Mouse (Mus musculus) neural tube, embryonic 15.5 days (tissue): ENCODE data around the gene Spn. TPM values are rescaled to one million over a fixed set of nuclear protein-coding genes. Genes with fewer than 3 reads are reported as not detected.
"Not testable (repeated sequence)": the region's sequence is repeated elsewhere in the genome, so short reads cannot be mapped to it uniquely, and the experiment has no call there.

Experiments
- ATAC-seq: fragments of 200-750 bp; cut with Nextera tagmentation; 2 replicates; pipeline ENCODE4 v1.8.0; 2017; ENCODE audit warnings: mild to moderate bottlenecking, moderate TSS enrichment, moderate library complexity; ENCODE audit not compliant: low FRiP score
- H3K27ac ChIP-seq: fragments of 300-500 bp; sonication (generic); replicated peaks from 2 replicates; pipeline ENCODE4 v1.5.1; 2015; ENCODE audit warnings: mild to moderate bottlenecking, inconsistent platforms
- H3K27me3 ChIP-seq: fragments of 300-500 bp; sonication (generic); replicated peaks from 2 replicates; pipeline ENCODE4 v1.6.1; 2015; ENCODE audit warnings: inconsistent platforms
- H3K36me3 ChIP-seq: fragments of 300-500 bp; sonication (generic); 2 replicates; pipeline ENCODE4 v1.6.1; 2015; ENCODE audit warnings: inconsistent platforms
- H3K4me1 ChIP-seq: fragments of 300-500 bp; sonication (generic); 2 replicates; pipeline ENCODE4 v1.6.1; 2015; ENCODE audit warnings: inconsistent platforms
- H3K4me2 ChIP-seq: fragments of 300-500 bp; sonication (generic); 2 replicates; pipeline ENCODE4 v1.6.1; 2015; ENCODE audit warnings: inconsistent platforms, mild to moderate bottlenecking, moderate library complexity
- H3K4me3 ChIP-seq: fragments of 300-500 bp; sonication (generic); replicated peaks from 2 replicates; pipeline ENCODE4 v1.5.1; 2015; ENCODE audit warnings: mild to moderate bottlenecking, inconsistent platforms
- H3K9ac ChIP-seq: fragments of 300-500 bp; sonication (generic); replicated peaks from 2 replicates; pipeline ENCODE4 v1.6.1; 2015; ENCODE audit warnings: mild to moderate bottlenecking, inconsistent platforms
- H3K9me3 ChIP-seq: fragments of 300-500 bp; sonication (generic); replicated peaks from 2 replicates; pipeline ENCODE4 v1.6.1; 2016; ENCODE audit warnings: inconsistent platforms
- WGBS: fragments of 180-500 bp; shearing (Covaris S2); methylation state at CpG from one replicate; pipeline ENCODE4 v1.1.7; 2015; ENCODE audit warnings: mixed read lengths; 5-methylcytosine and 5-hydroxymethylcytosine counted together
- polyA plus RNA-seq: library from polyadenylated mRNA; unstranded; fragments of >200 nt; fragmentation: Nextera tagmentation; extraction: Ambion mirVana; gene quantifications from 2 replicates; pipeline ENCODE4 v1.2.1, GENCODE M21; 2015

Gene Spn
- polyA plus RNA-seq, 1 experiment from 2014 or later: 0.08 TPM

DNA sequence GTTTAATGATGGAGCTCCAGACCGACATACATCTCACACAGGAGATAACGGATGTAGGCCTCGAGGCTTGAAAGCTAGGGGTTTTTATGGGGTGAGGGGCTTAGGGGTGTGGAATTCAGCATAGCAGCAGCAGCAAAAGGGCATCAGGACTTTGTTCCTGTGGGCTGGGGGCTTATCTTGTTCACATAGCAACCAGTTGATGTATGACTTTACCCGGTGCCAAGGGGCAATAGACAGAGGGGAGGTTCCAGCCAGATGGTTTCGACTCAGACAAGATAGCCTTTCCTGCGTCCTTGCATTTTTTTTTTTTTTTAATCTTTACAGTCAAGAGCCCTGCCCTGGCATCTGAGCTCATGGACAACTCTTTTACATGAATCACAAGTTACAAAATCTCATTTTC lies 51.9 kb downstream of the Spn start:
- not testable (repeated sequence) for H3K9me3 ChIP-seq, ATAC-seq, H3K27ac ChIP-seq, H3K36me3 ChIP-seq, H3K4me1 ChIP-seq, H3K9ac ChIP-seq, H3K27me3 ChIP-seq, H3K4me3 ChIP-seq, H3K4me2 ChIP-seq
- 62% methylated on average over 6 of the region's 6 CpGs for WGBS

DNA sequence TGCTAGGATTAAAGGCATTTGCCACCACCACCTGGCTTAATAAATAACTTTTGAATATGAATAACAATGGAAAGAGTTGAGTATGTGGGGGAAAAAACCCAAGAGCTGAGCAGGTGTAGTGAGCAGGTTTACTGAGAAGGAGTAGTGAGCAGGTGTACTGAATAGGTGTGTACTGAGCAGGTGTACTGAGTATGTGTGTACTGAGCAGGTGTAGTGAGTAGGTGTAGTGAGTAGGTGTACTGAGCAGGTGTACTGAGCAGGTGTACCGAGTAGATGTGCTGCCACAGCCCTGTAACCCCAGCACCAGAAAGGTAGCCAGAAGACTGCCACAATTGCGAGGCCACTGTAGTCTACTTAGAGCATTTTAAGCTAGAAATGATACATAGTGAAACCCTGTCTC lies 52.8 kb downstream of the Spn start:
- H3K4me1 ChIP-seq: peaks cover 5% of the 10 kb centered on the region; the same call in 1 of the 2 replicates
- H3K4me3 ChIP-seq: no peak overlapping the region
- H3K27me3 ChIP-seq: no peaks in the 10 kb centered on the region
- no peak overlapping the region for H3K27ac ChIP-seq
- no peak overlapping the region for H3K4me2 ChIP-seq
- H3K9me3 ChIP-seq: no peaks in the 10 kb centered on the region
- no peaks in the 10 kb centered on the region for H3K36me3 ChIP-seq
- 88% methylated on average over 2 of the region's 2 CpGs for WGBS
- no peak for ATAC-seq
- H3K9ac ChIP-seq: no peak overlapping the region

DNA sequence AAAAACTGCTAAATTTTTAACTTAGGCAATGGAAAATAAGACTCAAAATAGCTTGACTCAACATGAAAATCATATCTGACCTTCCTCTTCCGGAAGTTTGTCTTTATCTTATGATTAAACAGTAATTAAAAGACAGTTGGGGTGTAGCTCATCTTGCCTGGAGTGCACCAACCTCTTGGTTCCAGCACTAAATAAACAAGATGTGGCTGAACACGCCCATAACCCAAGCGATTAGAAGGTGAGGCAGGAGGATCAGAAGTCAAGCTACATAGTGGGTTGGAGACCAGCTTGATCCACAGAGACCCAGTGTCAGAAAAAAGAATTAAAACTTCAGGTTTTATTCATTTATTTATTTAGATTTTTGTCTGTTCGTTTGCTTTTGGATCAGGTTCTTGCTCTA lies 53.9 kb downstream of the Spn start:
- Histone ChIP-seq H3K4me3 (no peak overlapping the region), H3K27ac (no peak overlapping the region), H3K36me3 (no peaks in the 10 kb centered on the region), H3K9me3 (no peaks in the 10 kb centered on the region), H3K4me2 (no peak overlapping the region), H3K9ac (no peak overlapping the region), H3K27me3 (no peaks in the 10 kb centered on the region), H3K4me1 (peaks cover under 1% of the 10 kb centered on the region; the same call in 1 of the 2 replicates)
- ATAC-seq: no peak
- WGBS: 87% methylated on average over 4 of the region's 4 CpGs

DNA sequence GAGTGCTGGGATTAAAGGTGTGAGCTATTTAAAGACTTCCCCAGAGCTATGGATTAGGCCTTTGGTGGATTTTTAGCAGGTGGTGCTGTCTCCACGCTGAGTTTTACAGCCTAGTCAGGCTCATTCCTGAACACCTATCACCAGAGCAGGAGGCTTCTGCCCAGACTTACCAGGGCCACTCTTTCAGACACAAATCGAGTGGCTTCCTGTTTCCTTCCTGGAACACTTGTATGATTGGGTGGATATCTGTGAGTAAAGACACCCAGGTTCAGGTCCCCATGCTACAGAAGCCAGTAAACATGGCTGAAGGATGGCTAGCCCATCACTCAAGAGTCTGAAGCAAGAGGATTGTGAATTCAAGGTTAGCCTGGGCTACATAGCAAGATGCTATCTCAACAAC lies 54.6 kb downstream of the Spn start:
- no peak overlapping the region for H3K4me3 ChIP-seq
- 68% methylated on average over 2 of the region's 2 CpGs for WGBS
- H3K36me3 ChIP-seq: no peaks in the 10 kb centered on the region
- H3K9me3 ChIP-seq: no peaks in the 10 kb centered on the region
- no peak for ATAC-seq
- H3K9ac ChIP-seq: no peak overlapping the region
- H3K27me3 ChIP-seq: no peaks in the 10 kb centered on the region
- H3K27ac ChIP-seq: no peak overlapping the region
- H3K4me1 ChIP-seq: no peaks in the 10 kb centered on the region
- H3K4me2 ChIP-seq: no peak overlapping the region

DNA sequence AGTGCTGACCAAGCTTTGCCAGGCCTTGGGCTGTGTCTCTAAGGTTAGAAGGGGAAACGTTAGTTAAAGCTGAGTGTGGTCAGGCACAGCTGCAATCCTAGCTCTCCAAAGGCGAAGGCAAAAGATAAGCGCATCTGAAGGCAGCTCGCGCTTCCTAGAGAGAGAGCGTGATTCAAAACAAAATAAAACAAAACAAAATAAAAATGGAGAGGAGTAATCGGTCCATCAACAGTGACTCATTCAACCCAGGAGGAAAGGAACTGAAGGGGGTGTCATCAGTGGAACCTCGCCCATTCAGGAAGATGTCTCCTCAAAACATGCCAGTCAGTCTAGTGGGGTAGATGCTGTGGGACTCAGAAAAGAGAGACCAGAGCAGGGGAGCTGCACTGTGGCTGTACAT lies 55.4 kb downstream of the Spn start:
- Histone ChIP-seq H3K9me3 (no peaks in the 10 kb centered on the region), H3K4me3 (no peak overlapping the region), H3K36me3 (no peaks in the 10 kb centered on the region), H3K9ac (no peak overlapping the region), H3K4me2 (no peak overlapping the region), H3K27me3 (no peaks in the 10 kb centered on the region), H3K27ac (no peak overlapping the region), H3K4me1 (no peaks in the 10 kb centered on the region)
- ATAC-seq: no peak
- WGBS: 86% methylated on average over 8 of the region's 8 CpGs

Other genes with a start within 250 kb of the Spn start
- gene Tmem219, start 214.9 kb downstream of the Spn start, polyA plus RNA-seq: 30.9 and 31.1 TPM in 2 replicates
- gene Kctd13, start 208.9 kb downstream of the Spn start, polyA plus RNA-seq: 102 and 121 TPM in 2 replicates
- 8.9 and 11.7 TPM in 2 replicates for gene Asphd1, start 188.2 kb downstream of the Spn start, polyA plus RNA-seq
- 51.6 and 56.9 TPM in 2 replicates for gene Sez6l2, start 187.3 kb downstream of the Spn start, polyA plus RNA-seq
- 139 and 145 TPM in 2 replicates for gene Cdipt, start 161.9 kb downstream of the Spn start, polyA plus RNA-seq
- gene Cdiptos, start 161.7 kb downstream of the Spn start, polyA plus RNA-seq: 0.82 and 1.0 TPM in 2 replicates
- gene Mvp, start 123.2 kb downstream of the Spn start, polyA plus RNA-seq: 5.2 and 11.6 TPM in 2 replicates
- 0.79 and 1.2 TPM in 2 replicates for gene Pagr1b, start 121.3 kb downstream of the Spn start, polyA plus RNA-seq
- gene Pagr1a, start 120.5 kb downstream of the Spn start, polyA plus RNA-seq: 52.5 and 80.1 TPM in 2 replicates
- 18.8 and 54.5 TPM in 2 replicates for gene Gm42742, start 116.7 kb downstream of the Spn start, polyA plus RNA-seq
- gene Prrt2, start 116.6 kb downstream of the Spn start, polyA plus RNA-seq: 69.9 and 72.5 TPM in 2 replicates
- 78.1 and 82.6 TPM in 2 replicates for gene Maz, start 110.8 kb downstream of the Spn start, polyA plus RNA-seq
- 20.0 and 40.9 TPM in 2 replicates for gene Kif22, start 95.4 kb downstream of the Spn start, polyA plus RNA-seq
- not detected in 2 replicates for gene Zg16, start 50.5 kb downstream of the Spn start, polyA plus RNA-seq
- 2.4 and 8.6 TPM in 2 replicates for gene AI467606, start 46.5 kb downstream of the Spn start, polyA plus RNA-seq
- 0.75 and 1.1 TPM in 2 replicates for gene Qprt, start 15.6 kb downstream of the Spn start, polyA plus RNA-seq
- gene Cd2bp2, start 58.2 kb upstream of the Spn start, polyA plus RNA-seq: 64.2 and 65.8 TPM in 2 replicates
- 30.0 and 35.6 TPM in 2 replicates for gene Tbc1d10b, start 70.6 kb upstream of the Spn start, polyA plus RNA-seq
- gene Mylpf, start 71.1 kb upstream of the Spn start, polyA plus RNA-seq: 42.1 and 72.2 TPM in 2 replicates
- 47.5 and 48.8 TPM in 2 replicates for gene Zfp553, start 95.2 kb upstream of the Spn start, polyA plus RNA-seq
- gene Sept1, start 95.3 kb upstream of the Spn start, polyA plus RNA-seq: 15.8 and 40.6 TPM in 2 replicates
- 72.3 and 83.5 TPM in 2 replicates for gene Zfp771, start 106.5 kb upstream of the Spn start, polyA plus RNA-seq
- 128 and 136 TPM in 2 replicates for gene Dctpp1, start 122.9 kb upstream of the Spn start, polyA plus RNA-seq
- 67.5 and 73.1 TPM in 2 replicates for gene Sephs2, start 136.2 kb upstream of the Spn start, polyA plus RNA-seq
- 0.18 and 5.4 TPM in 2 replicates for gene Itgal, start 158.4 kb upstream of the Spn start, polyA plus RNA-seq
- gene Zfp768, start 207.8 kb upstream of the Spn start, polyA plus RNA-seq: 17.4 and 17.8 TPM in 2 replicates
- 8.1 and 8.5 TPM in 2 replicates for gene Zfp747, start 238.2 kb upstream of the Spn start, polyA plus RNA-seq
- gene 9130019O22Rik, start 249.3 kb upstream of the Spn start, polyA plus RNA-seq: 4.4 and 4.8 TPM in 2 replicates